Mouse (Mus musculus) CH12.LX (cell line): ENCODE measurements around the gene Adamts15. TPM values are rescaled to one million over a fixed set of nuclear protein-coding genes. Genes with fewer than 3 reads are reported as not detected.

ENCODE experiments used
- DNase-seq: peaks from one replicate; pipeline ENCODE4 v3.0.0-alpha.2; 2013; ENCODE audit errors: extremely low read depth
- H3K27ac ChIP-seq: 2 replicates; pipeline ENCODE4 v1.5.1; 2012; ENCODE audit warnings: low read depth, mild to moderate bottlenecking, control low read depth, moderate library complexity; ENCODE audit not compliant: insufficient read depth
- H3K27me3 ChIP-seq: replicated peaks from 2 replicates; pipeline ENCODE3; 2012; ENCODE audit warnings: inconsistent platforms
- H3K36me3 ChIP-seq, 2 experiments: replicated peaks in 1 of 2; 2 replicates each; pipeline versions ENCODE3 to v1.6.1; 2012; ENCODE audit warnings: inconsistent platforms in 1 of 2, low read length in 1 of 2, mild to moderate bottlenecking in 1 of 2, mixed read lengths in 1 of 2, moderate library complexity in 1 of 2; ENCODE audit not compliant: control insufficient read depth in 1 of 2, insufficient read depth in 1 of 2
- H3K4me1 ChIP-seq, 2 experiments: 2 replicates each; pipeline ENCODE4 v1.6.1; 2012; ENCODE audit warnings: inconsistent platforms in 1 of 2, moderate library complexity in 1 of 2; ENCODE audit not compliant: insufficient read depth in 2 of 2, control insufficient read depth in 1 of 2
- H3K4me2 ChIP-seq: 2 replicates; pipeline ENCODE4 v1.6.1; 2012; ENCODE audit warnings: low read depth, mild to moderate bottlenecking, control low read depth; ENCODE audit not compliant: poor library complexity, insufficient read depth, severe bottlenecking
- H3K4me3 ChIP-seq, 3 experiments: fragments of 150-350 bp in 1 of 3; sonication (generic) in 1 of 3; replicated peaks in 1 of 3; 2 replicates each; pipeline versions ENCODE3 to v1.5.1; 2011 to 2012; ENCODE audit warnings: low read depth in 2 of 3, low read length in 2 of 3, mild to moderate bottlenecking in 2 of 3, moderate library complexity in 2 of 3, control low read depth in 1 of 3, improper control_type of control experiment in 1 of 3, inconsistent platforms in 1 of 3, mixed read lengths in 1 of 3; ENCODE audit not compliant: poor library complexity in 1 of 3
- H3K79me2 ChIP-seq: replicated peaks from 2 replicates; pipeline ENCODE4 v1.6.1; 2012; ENCODE audit warnings: mild to moderate bottlenecking, moderate library complexity; ENCODE audit not compliant: control insufficient read depth, poor library complexity, insufficient read depth, severe bottlenecking; ENCODE audit errors: extremely low read depth
- H3K9ac ChIP-seq: 2 replicates; pipeline ENCODE4 v1.6.1; 2012; ENCODE audit warnings: low read depth, mild to moderate bottlenecking, control low read depth, moderate library complexity; ENCODE audit not compliant: insufficient read depth
- H3K9me3 ChIP-seq: replicated peaks from 2 replicates; pipeline ENCODE3; 2012; ENCODE audit warnings: low read length, inconsistent platforms, mixed read lengths
- BHLHE40 ChIP-seq: IDR thresholded peaks from 2 replicates; pipeline ENCODE4 v1.6.1; 2011; ENCODE audit warnings: mild to moderate bottlenecking, low read depth, low read length, improper control_type of control experiment
- CTCF ChIP-seq, 2 experiments: IDR thresholded peaks in 1 of 2; conservative IDR thresholded peaks in 1 of 2; 2 replicates each; pipeline ENCODE4 v1.5.1; 2011 to 2012; ENCODE audit warnings: low read depth in 2 of 2, low read length in 2 of 2, improper control_type of control experiment in 1 of 2, inconsistent platforms in 1 of 2, mild to moderate bottlenecking in 1 of 2, moderate library complexity in 1 of 2
- HCFC1 ChIP-seq: IDR thresholded peaks from 2 replicates; pipeline ENCODE4 v1.6.1; 2012; ENCODE audit warnings: low read depth, mild to moderate bottlenecking, inconsistent platforms, low read length, improper control_type of control experiment
- JUND ChIP-seq: conservative IDR thresholded peaks from 2 replicates; pipeline ENCODE4 v1.6.1; 2011; ENCODE audit warnings: low read depth, low read length, improper control_type of control experiment
- KAT2A ChIP-seq: IDR thresholded peaks from 2 replicates; pipeline ENCODE4 v1.6.1; 2012; ENCODE audit warnings: low read length, improper control_type of control experiment, inconsistent platforms; ENCODE audit not compliant: insufficient replicate concordance
- MXI1 ChIP-seq: IDR thresholded peaks from 2 replicates; pipeline ENCODE4 v1.6.1; 2011; ENCODE audit warnings: mild to moderate bottlenecking, low read depth, low read length, improper control_type of control experiment
- PAX5 ChIP-seq: IDR thresholded peaks from 2 replicates; pipeline ENCODE4 v1.6.1; 2012; ENCODE audit warnings: low read length, inconsistent platforms, mixed read lengths
- RAD21 ChIP-seq: IDR thresholded peaks from 2 replicates; pipeline ENCODE4 v1.6.1; 2011; ENCODE audit warnings: low read depth, mild to moderate bottlenecking, low read length, improper control_type of control experiment, moderate library complexity
- SIN3A ChIP-seq: IDR thresholded peaks from 2 replicates; pipeline ENCODE4 v1.6.1; 2012; ENCODE audit warnings: low read length, improper control_type of control experiment, inconsistent platforms
- SMC3 ChIP-seq: IDR thresholded peaks from 2 replicates; pipeline ENCODE4 v1.6.1; 2011; ENCODE audit warnings: low read depth, low read length, improper control_type of control experiment
- TBP ChIP-seq: conservative IDR thresholded peaks from 2 replicates; pipeline ENCODE4 v1.6.1; 2011; ENCODE audit warnings: low read depth, low read length, improper control_type of control experiment
- TCF12 ChIP-seq: IDR thresholded peaks from 2 replicates; pipeline ENCODE4 v1.6.1; 2014; ENCODE audit warnings: low read depth, mild to moderate bottlenecking, inconsistent platforms, low read length, improper control_type of control experiment
- UBTF ChIP-seq: IDR thresholded peaks from 2 replicates; pipeline ENCODE4 v1.6.1; 2012; ENCODE audit warnings: low read depth, mild to moderate bottlenecking, inconsistent platforms, low read length, improper control_type of control experiment, moderate library complexity
- USF1 ChIP-seq: IDR thresholded peaks from 2 replicates; pipeline ENCODE4 v1.6.1; 2014; ENCODE audit warnings: low read depth, mild to moderate bottlenecking, inconsistent platforms, low read length, improper control_type of control experiment
- ZC3H11A ChIP-seq: IDR thresholded peaks from 2 replicates; pipeline ENCODE4 v1.6.1; 2012; ENCODE audit warnings: low read depth, mild to moderate bottlenecking, inconsistent platforms, low read length, improper control_type of control experiment
- ZKSCAN1 ChIP-seq: IDR thresholded peaks from 2 replicates; pipeline ENCODE4 v1.6.1; 2012; ENCODE audit warnings: low read depth, inconsistent platforms, low read length, improper control_type of control experiment, borderline replicate concordance
- ZNF384 ChIP-seq: IDR thresholded peaks from 2 replicates; pipeline ENCODE4 v1.6.1; 2012; ENCODE audit warnings: low read depth, low read length, improper control_type of control experiment, inconsistent platforms
- dilution Hi-C: fragments of 300-500 bp; cut with MboI; formaldehyde crosslinking; loops from 2 replicates; pipeline ENCODE4 v1.14.3; 2020; ENCODE audit warnings: low sequenced_read_pairs; ENCODE audit not compliant: extremely low pct_unique_long_range_greater_than_20kb, extremely low pct_ligation_motif_present
- in situ Hi-C: fragments of 300-500 bp; cut with MboI; formaldehyde crosslinking; loops from 3 replicates; pipeline ENCODE4 v1.14.3; 2019; ENCODE audit warnings: low sequenced_read_pairs, low pct_ligation_motif_present, low pct_unique_long_range_greater_than_20kb, mixed read lengths
- polyA plus RNA-seq: library from polyadenylated mRNA; unstranded; fragments of >175 nt; gene quantifications from 2 replicates; pipeline ENCODE4 v1.2.1, GENCODE M21; 2012; ENCODE audit warnings: low read depth; ENCODE audit not compliant: insufficient read length
- total RNA-seq, 2 experiments: library from RNA; depleted of rRNA; stranded (reverse); fragments of 300-350 nt in 1 of 2; fragments of >200 nt in 1 of 2; gene quantifications; 2 replicates each; pipeline ENCODE4 v1.2.3; 2012 to 2014

Adamts15 gene
- total and polyA plus RNA-seq, 3 experiments, result not detected

GRCm38 (mm10) chr9:30943341-30943740 is 21.1 kb upstream of the Adamts15 start:
- Histone ChIP-seq H3K36me3 (no peaks in the 10 kb centered on the region), H3K9me3 (peaks cover 4% of the 10 kb centered on the region), H3K79me2 (no peaks in the 10 kb centered on the region), H3K4me1 (no peaks in the 10 kb centered on the region), H3K27ac (no peak overlapping the region), H3K4me2 (no peak overlapping the region)
- no peak for TF ChIP-seq JUND
- no peak for TF ChIP-seq ZKSCAN1
- no peak for TF ChIP-seq UBTF
- no peak for TF ChIP-seq SIN3A
- no peak for TF ChIP-seq MXI1
- no peak for TF ChIP-seq KAT2A
- TF ChIP-seq USF1, result no peak
- no peak for TF ChIP-seq PAX5
- TF ChIP-seq TCF12, result no peak
- TF ChIP-seq, all 38 proteins: peak for 0
- in situ Hi-C loops, result loop anchor here (5.0 kb wide), 1 partner anchor 466 kb away; no protein-coding TSS in a partner anchor
- Histone ChIP-seq H3K4me3 (no peak overlapping the region), H3K27me3 (no peaks in the 10 kb centered on the region), H3K9ac (no peak overlapping the region)
- no peak for DNase-seq
- dilution Hi-C loops, result no loop called here

GRCm38 (mm10) chr9:30942512-30943313 is 20.5 kb upstream of the Adamts15 start, which contains the start of gene Adamts8:
TSS of gene Adamts8 (plus strand) at chr9:30942562.
- DNase-seq, result no peak
- H3K9ac ChIP-seq, result no peak within 1 kb of the TSS
- H3K27me3 ChIP-seq, result no peaks in the 10 kb centered on the region
- no peaks in the 10 kb centered on the region for H3K36me3 ChIP-seq
- dilution Hi-C loops (no loop called here), in situ Hi-C loops (loop anchor here (5.0 kb wide), 1 partner anchor 465 kb away; no protein-coding TSS in a partner anchor)
- TF ChIP-seq SIN3A (no peak), ZNF384 (no peak), HCFC1 (no peak)
- no peak within 1 kb of the TSS for H3K4me2 ChIP-seq
- no peaks in the 10 kb centered on the region for H3K79me2 ChIP-seq
- H3K9me3 ChIP-seq, result peaks cover 4% of the 10 kb centered on the region
- H3K27ac ChIP-seq, result no peak within 1 kb of the TSS
- no peaks in the 10 kb centered on the region for H3K4me1 ChIP-seq
- no peak within 1 kb of the TSS for H3K4me3 ChIP-seq

GRCm38 (mm10) chr9:30940328-30940727 is 18.1 kb upstream of the Adamts15 start:
- no peak overlapping the region for H3K4me3 ChIP-seq
- peaks cover 4% of the 10 kb centered on the region for H3K9me3 ChIP-seq
- H3K4me1 ChIP-seq, result no peaks in the 10 kb centered on the region
- dilution Hi-C loops (no loop called here), in situ Hi-C loops (loop anchor here (5.0 kb wide), 1 partner anchor 463 kb away; no protein-coding TSS in a partner anchor)
- H3K27me3 ChIP-seq, result no peaks in the 10 kb centered on the region
- TF ChIP-seq RAD21 (peak; percentile 96), CTCF (conservative IDR thresholded peaks at IDR 0.05 in 1 of 2, IDR thresholded peaks at IDR 0.05 in 1 of 2; ENCODE audit: low read depth in 2 of 2, low read length in 2 of 2) (peak; percentile 73 to 96), HCFC1 (no peak), BHLHE40 (no peak), TBP (no peak), SMC3 (peak; percentile 90), ZC3H11A (peak; percentile 73)
- H3K4me2 ChIP-seq, result no peak overlapping the region
- peak; percentile 75 for DNase-seq
- no peak overlapping the region for H3K27ac ChIP-seq
- no peaks in the 10 kb centered on the region for H3K36me3 ChIP-seq
- H3K79me2 ChIP-seq, result no peaks in the 10 kb centered on the region
- no peak overlapping the region for H3K9ac ChIP-seq
